Mouse (Mus musculus) telencephalon, adult 2 months (tissue): ENCODE data around the gene Gm26566.
"Not testable (repeated sequence)": the region's sequence is repeated elsewhere in the genome, so short reads cannot be mapped to it uniquely, and the experiment has no call there.

Experiments used
- DNase-seq: peaks from one replicate; pipeline ENCODE4 v3.0.0-alpha.2; 2011; ENCODE audit warnings: low read depth, low spot score

The Gm26566 gene

GRCm38 (mm10) chr4:88739036-88739435, 17.4 kb downstream of the Gm26566 start:
- DNase-seq: no peak

GRCm38 (mm10) chr4:88741426-88741825, 19.8 kb downstream of the Gm26566 start:
- DNase-seq: no peak

GRCm38 (mm10) chr4:88742771-88743371, 21.3 kb downstream of the Gm26566 start:
- DNase-seq: no peak

- DNase-seq: no peak
These were observed 22.6 kb downstream of the Gm26566 start for GRCm38 (mm10) chr4:88744207-88744606.

GRCm38 (mm10) chr4:88749926-88750325, 28.3 kb downstream of the Gm26566 start:
- no peak for DNase-seq

GRCm38 (mm10) chr4:88754818-88755340, 33.3 kb downstream of the Gm26566 start, which contains the start of gene Gm13271:
Gm13271 (plus strand) TSS chr4:88754868.
- not testable (repeated sequence) for DNase-seq

- DNase-seq: not testable (repeated sequence)
These were observed 35.2 kb downstream of the Gm26566 start for GRCm38 (mm10) chr4:88756581-88757513.

GRCm38 (mm10) chr4:88757628-88758031, 36.0 kb downstream of the Gm26566 start:
- peak; percentile 68 for DNase-seq

GRCm38 (mm10) chr4:88758751-88759150, 37.1 kb downstream of the Gm26566 start:
- not testable (repeated sequence) for DNase-seq

- not testable (repeated sequence) for DNase-seq
These were observed 38.1 kb downstream of the Gm26566 start, which contains the start of gene Gm13283 for GRCm38 (mm10) chr4:88759610-88760268. Gm13283 (plus strand) TSS chr4:88760119.

- DNase-seq: peak; percentile 35
These were observed 38.8 kb downstream of the Gm26566 start for GRCm38 (mm10) chr4:88760431-88760830.

- not testable (repeated sequence) for DNase-seq
These were observed 40.2 kb downstream of the Gm26566 start for GRCm38 (mm10) chr4:88761776-88762175.

GRCm38 (mm10) chr4:88762341-88762740, 40.7 kb downstream of the Gm26566 start:
- DNase-seq: not testable (repeated sequence)

GRCm38 (mm10) chr4:88763384-88764018, 41.9 kb downstream of the Gm26566 start:
- DNase-seq: not testable (repeated sequence)
